Mouse (Mus musculus): ENCODE measurements at regions not wholly inside any gene's neighbourhood (a gene's known extent, or its start where the extent isn't known, plus 50 kb on each side); places are given as distances from the start of the nearest gene placed in this dataset.

- TF ChIP-seq CTCF (IDR thresholded peaks at IDR 0.05; ENCODE audit: borderline replicate concordance, control insufficient read depth, extremely low read depth, insufficient read depth, low read length, poor library complexity) (no peak), POLR2A (IDR thresholded peaks at IDR 0.05; ENCODE audit: control insufficient read depth, extremely low read depth, insufficient read depth, low read length, poor library complexity) (no peak)
These were observed 280.5 kb downstream of the Nkx6-1 start for GRCm38 (mm10) chr5:101384316-101384715.
